In genomic region chr1:128513911-128514310, GRCm38 (mm10) we compare ENCODE assay signal across 17 mouse cellular contexts.
A peak's percentile ranks its signal among the peaks of the same experiment; 100 is the strongest.
DNase-seq lines count a peak whose midpoint lies in the region; TF ChIP-seq lines count a peak whose summit lies in the region.
"Had no signal": no experiment of that assay in that cellular context is flagged by ENCODE, and none has a peak within 500 bp of the region (broad histone marks: within the 10 kb centered on the region; RNA-seq: fewer than 3 reads in every experiment).

No protein-coding gene starts in this region.

- H3K4me3 ChIP-seq in heart, embryonic 10.5 days, result no peak overlapping the region
- H3K4me3 ChIP-seq in CH12.LX (replicated peaks in 1 of 3; ENCODE audit: low read depth in 2 of 3, low read length in 2 of 3, poor library complexity in 1 of 3), result no peak overlapping the region

- peak; percentile 59 for DNase-seq in heart, adult 11 months
- DNase-seq in heart, embryonic 10.5 days (ENCODE audit: low spot score), result no peak
- no peak for DNase-seq in CH12.LX (ENCODE audit: extremely low read depth)
- no peak for DNase-seq in right cerebral cortex, postnatal 4 days
- DNase-seq: adrenal gland, adult 2 months; adrenal gland, adult 8-10 months; adrenal gland, postnatal 10 days; adrenal gland, postnatal 14 days; adrenal gland, postnatal 25 days; adrenal gland, postnatal 36 days; B cell, adult 2 months; cerebellum, adult 11 months; cerebellum, adult 11-12 months; cerebellum, adult 18-20 months; cerebellum, adult 2 months had no signal

- 78% methylated on average over 2 of the region's 2 CpGs for WGBS in heart, embryonic 10.5 days

- no peaks in the 10 kb centered on the region for H3K27me3 ChIP-seq in heart, embryonic 10.5 days (ENCODE audit: insufficient read depth, poor library complexity, severe bottlenecking)
- H3K27me3 ChIP-seq in CH12.LX (replicated peaks), result no peaks in the 10 kb centered on the region
- H3K27me3 ChIP-seq: Patski had no signal

- no peaks in the 10 kb centered on the region for H3K36me3 ChIP-seq in heart, embryonic 10.5 days
- H3K36me3 ChIP-seq in CH12.LX (replicated peaks in 1 of 2; ENCODE audit: control insufficient read depth in 1 of 2, insufficient read depth in 1 of 2, low read length in 1 of 2), result no peaks in the 10 kb centered on the region
- H3K36me3 ChIP-seq: G1E had no signal

- H3K27ac ChIP-seq in heart, embryonic 10.5 days, result no peak overlapping the region
- H3K27ac ChIP-seq in CH12.LX (ENCODE audit: insufficient read depth, low read depth), result peak overlapping the region; percentile 84

- TF ChIP-seq RAD21 in CH12.LX (IDR thresholded peaks at IDR 0.05; ENCODE audit: low read depth, low read length), result no peak

- TF ChIP-seq POLR2A in CH12.LX (IDR thresholded peaks at IDR 0.05; ENCODE audit: low read depth, low read length), result no peak

- H3K9ac ChIP-seq in CH12.LX (ENCODE audit: insufficient read depth, low read depth), result 0 out of 2 replicates have a peak overlapping the region, but pooled peaks have one; percentile 28

- no peaks in the 10 kb centered on the region for H3K9me3 ChIP-seq in heart, embryonic 10.5 days
- no peaks in the 10 kb centered on the region for H3K9me3 ChIP-seq in CH12.LX (replicated peaks; ENCODE audit: low read length)
- H3K9me3 ChIP-seq: G1E had no signal

- TF ChIP-seq CTCF in CH12.LX (conservative IDR thresholded peaks at IDR 0.05 in 1 of 2, IDR thresholded peaks at IDR 0.05 in 1 of 2; ENCODE audit: low read depth in 2 of 2, low read length in 2 of 2), result no peak

- dilution Hi-C loops in CH12.LX (cut with MboI; ENCODE audit: extremely low pct_ligation_motif_present, extremely low pct_unique_long_range_greater_than_20kb, low sequenced_read_pairs), result no loop called here

- TF ChIP-seq EP300 in CH12.LX (IDR thresholded peaks at IDR 0.05; ENCODE audit: low read length), result no peak

- no peaks in the 10 kb centered on the region for H3K4me1 ChIP-seq in heart, embryonic 10.5 days
- peaks cover 35 to 77% of the 10 kb centered on the region in 2 experiments for H3K4me1 ChIP-seq in CH12.LX (ENCODE audit: control insufficient read depth in 1 of 2, insufficient read depth in 2 of 2)

- in situ Hi-C loops in CH12.LX (cut with MboI; ENCODE audit: low pct_ligation_motif_present, low pct_unique_long_range_greater_than_20kb, low sequenced_read_pairs), result loop anchor here (5.0 kb wide), 1 partner anchor 72 kb away; no protein-coding TSS in a partner anchor

- H3K4me2 ChIP-seq in CH12.LX (ENCODE audit: insufficient read depth, low read depth, poor library complexity, severe bottlenecking), result no peak overlapping the region

- H3K79me2 ChIP-seq in CH12.LX (replicated peaks; ENCODE audit: control insufficient read depth, extremely low read depth, insufficient read depth, poor library complexity, severe bottlenecking), result no peaks in the 10 kb centered on the region

TF ChIP-seq in CH12.LX, 34 proteins besides CTCF, POLR2A, EP300 and RAD21:
- TF ChIP-seq ZNF384 (IDR thresholded peaks at IDR 0.05; ENCODE audit: low read depth, low read length), result peak; percentile 91
- no peak for TF ChIP-seq NELFE (IDR thresholded peaks at IDR 0.05; ENCODE audit: low read depth, low read length)
- no peak for TF ChIP-seq POLR2AphosphoS2 (IDR thresholded peaks at IDR 0.05; ENCODE audit: low read depth, low read length)
- TF ChIP-seq SMC3 (IDR thresholded peaks at IDR 0.05; ENCODE audit: low read depth, low read length), result peak; percentile 13; the same call in 1 of the 2 replicates
